Mouse (Mus musculus) small intestine, adult 2 months (tissue): ENCODE measurements around the gene Arhgef9.

ENCODE experiments used
- CTCF ChIP-seq: fragments of 200-500 bp; IDR thresholded peaks from 2 replicates; pipeline ENCODE4 v1.5.1; 2012; ENCODE audit warnings: low read depth, mild to moderate bottlenecking, control low read depth, inconsistent platforms, low read length, moderate library complexity, mixed read lengths; ENCODE audit not compliant: insufficient replicate concordance, insufficient read length; ENCODE audit errors: extremely low read depth
- POLR2A ChIP-seq: fragments of 200-500 bp; IDR thresholded peaks from 2 replicates; pipeline ENCODE4 v1.6.1; 2012; ENCODE audit warnings: low read depth, mild to moderate bottlenecking, control low read depth, inconsistent platforms, low read length, moderate library complexity

DNA sequence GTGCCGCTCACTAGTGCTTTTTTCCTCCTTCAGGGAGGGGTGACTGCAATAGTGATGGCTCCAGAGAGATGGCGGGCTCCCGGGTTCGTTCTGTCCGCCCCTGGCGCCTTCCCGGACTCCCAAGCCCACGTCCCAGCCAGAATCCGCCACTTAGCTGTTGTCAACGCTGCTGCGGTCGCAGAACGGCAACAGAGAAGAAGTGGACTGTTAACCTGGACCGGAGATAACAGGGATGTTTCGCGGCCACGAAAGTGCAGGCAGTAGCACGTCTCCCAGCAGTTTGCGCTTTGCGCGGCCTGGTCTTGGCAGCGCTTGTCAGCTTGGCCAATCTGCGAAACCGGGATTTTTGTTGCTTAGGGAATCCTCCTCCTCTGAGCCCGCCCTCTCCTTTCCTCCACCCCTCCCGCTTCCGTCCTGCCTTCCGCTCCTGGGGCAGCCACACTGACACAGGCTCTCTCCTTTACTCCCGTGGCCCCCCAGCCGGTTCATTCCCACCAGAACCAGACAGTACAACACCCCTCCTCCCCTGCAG lies 170.2 kb downstream of the Arhgef9 start, which contains the start of gene Spin4:
- TF ChIP-seq POLR2A (peak; percentile 30; the same call in 1 of the 2 replicates), CTCF (no peak)
